Mouse (Mus musculus): Measurements from ENCODE around the gene Hoxa10.

GRCm38 (mm10) chr6:52265913-52266665 is 25.4 kb upstream of the Hoxa10 start:
- TF ChIP-seq CTCF (conservative IDR thresholded peaks at IDR 0.05; ENCODE audit: insufficient read depth, insufficient read length, low read depth, low read length), result no peak
- TF ChIP-seq POLR2A (IDR thresholded peaks at IDR 0.05; ENCODE audit: low read depth, low read length), result no peak
